Mouse (Mus musculus) midbrain, embryonic 12.5 days (tissue): ENCODE measurements at regions not wholly inside any gene's neighbourhood (a gene's known extent, or its start where the extent isn't known, plus 50 kb on each side); places are given as distances from the start of the nearest gene placed in this dataset.

ENCODE experiments used
- ATAC-seq: fragments of 200-750 bp; cut with Nextera tagmentation; 2 replicates; pipeline ENCODE4 v1.8.0; 2017; ENCODE audit warnings: low read depth, moderate TSS enrichment, moderate library complexity; ENCODE audit not compliant: low FRiP score
- H3K27ac ChIP-seq: fragments of 300-500 bp; sonication (generic); replicated peaks from 2 replicates; pipeline ENCODE4 v1.5.1; 2016; ENCODE audit warnings: mild to moderate bottlenecking
- H3K27me3 ChIP-seq: fragments of 300-500 bp; sonication (generic); 2 replicates; pipeline ENCODE4 v1.6.1; 2016; ENCODE audit warnings: mild to moderate bottlenecking
- H3K36me3 ChIP-seq: fragments of 300-500 bp; sonication (generic); 2 replicates; pipeline ENCODE4 v1.6.1; 2016
- H3K4me1 ChIP-seq: fragments of 300-500 bp; sonication (generic); 2 replicates; pipeline ENCODE4 v1.6.1; 2016
- H3K4me2 ChIP-seq: fragments of 300-500 bp; sonication (generic); replicated peaks from 2 replicates; pipeline ENCODE4 v1.6.1; 2016; ENCODE audit warnings: mild to moderate bottlenecking, moderate library complexity
- H3K4me3 ChIP-seq: fragments of 300-500 bp; sonication (generic); 2 replicates; pipeline ENCODE4 v1.5.1; 2016; ENCODE audit warnings: mild to moderate bottlenecking
- H3K9ac ChIP-seq: fragments of 300-500 bp; sonication (generic); replicated peaks from 2 replicates; pipeline ENCODE4 v1.6.1; 2016; ENCODE audit warnings: mild to moderate bottlenecking, moderate library complexity
- H3K9me3 ChIP-seq: fragments of 300-500 bp; sonication (generic); 2 replicates; pipeline ENCODE4 v1.6.1; 2016; ENCODE audit warnings: mild to moderate bottlenecking
- WGBS: fragments of 180-500 bp; shearing (Covaris S2); methylation state at CpG from one replicate; pipeline ENCODE4 v1.1.7; 2016; 5-methylcytosine and 5-hydroxymethylcytosine counted together

- Histone ChIP-seq H3K27ac (no peak overlapping the region), H3K9ac (peak overlapping the region; percentile 44; the same call in 1 of the 2 replicates), H3K4me2 (peak overlapping the region; percentile 65), H3K27me3 (peaks cover 31% of the 10 kb centered on the region), H3K36me3 (no peaks in the 10 kb centered on the region), H3K4me1 (no peaks in the 10 kb centered on the region), H3K4me3 (peak overlapping the region; percentile 47), H3K9me3 (no peaks in the 10 kb centered on the region)
- 1% methylated on average over 40 of the region's 40 CpGs for WGBS
- peak; percentile 81 for ATAC-seq
Observed at GRCm38 (mm10) chr4:89524260-89525200, 154.7 kb upstream of the Dmrta1 start.

GRCm38 (mm10) chr4:89523423-89524259 is 155.6 kb upstream of the Dmrta1 start:
- WGBS: 10% methylated on average over 10 of the region's 10 CpGs
- ATAC-seq: 0 out of 2 replicates have a peak, but pooled peaks have one; percentile 13
- Histone ChIP-seq H3K36me3 (no peaks in the 10 kb centered on the region), H3K4me1 (no peaks in the 10 kb centered on the region), H3K9ac (no peak overlapping the region), H3K9me3 (no peaks in the 10 kb centered on the region), H3K27ac (no peak overlapping the region), H3K4me2 (peak overlapping the region; percentile 65), H3K4me3 (peak overlapping the region; percentile 47), H3K27me3 (peaks cover 31% of the 10 kb centered on the region)

GRCm38 (mm10) chr4:89518027-89518426 is 161.2 kb upstream of the Dmrta1 start:
- no peak overlapping the region for H3K27ac ChIP-seq
- no peak overlapping the region for H3K4me2 ChIP-seq
- no peak overlapping the region for H3K9ac ChIP-seq
- ATAC-seq: no peak
- WGBS: 88% methylated on average over 3 of the region's 3 CpGs
- peaks cover 8% of the 10 kb centered on the region for H3K27me3 ChIP-seq
- no peaks in the 10 kb centered on the region for H3K36me3 ChIP-seq
- H3K9me3 ChIP-seq: no peaks in the 10 kb centered on the region
- no peak overlapping the region for H3K4me3 ChIP-seq
- no peaks in the 10 kb centered on the region for H3K4me1 ChIP-seq

- H3K4me2 ChIP-seq: no peak overlapping the region
Observed at GRCm38 (mm10) chr4:89515823-89516411, 163.3 kb upstream of the Dmrta1 start.

GRCm38 (mm10) chr4:89514981-89515380 is 164.3 kb upstream of the Dmrta1 start:
- no peak overlapping the region for H3K27ac ChIP-seq
- H3K36me3 ChIP-seq: no peaks in the 10 kb centered on the region
- H3K9me3 ChIP-seq: no peaks in the 10 kb centered on the region
- WGBS: 87% methylated on average over 7 of the region's 7 CpGs
- no peak overlapping the region for H3K4me2 ChIP-seq
- no peak overlapping the region for H3K9ac ChIP-seq
- H3K4me3 ChIP-seq: no peak overlapping the region
- no peak for ATAC-seq
- H3K27me3 ChIP-seq: no peaks in the 10 kb centered on the region
- no peaks in the 10 kb centered on the region for H3K4me1 ChIP-seq

More at GRCm38 (mm10) chr4:89515823-89516411, 163.3 kb upstream of the Dmrta1 start:
- WGBS: 52% methylated on average over 7 of the region's 7 CpGs
- H3K9ac ChIP-seq: no peak overlapping the region
- H3K9me3 ChIP-seq: no peaks in the 10 kb centered on the region
- H3K4me3 ChIP-seq: no peak overlapping the region
- no peak overlapping the region for H3K27ac ChIP-seq
- no peaks in the 10 kb centered on the region for H3K36me3 ChIP-seq
- H3K27me3 ChIP-seq: no peaks in the 10 kb centered on the region
- no peaks in the 10 kb centered on the region for H3K4me1 ChIP-seq
- no peak for ATAC-seq

GRCm38 (mm10) chr4:89510593-89510992 is 168.6 kb upstream of the Dmrta1 start:
- 93% methylated on average over 5 of the region's 5 CpGs for WGBS
- Histone ChIP-seq H3K27me3 (no peaks in the 10 kb centered on the region), H3K9ac (no peak overlapping the region), H3K4me1 (peaks cover 3% of the 10 kb centered on the region), H3K9me3 (no peaks in the 10 kb centered on the region), H3K27ac (no peak overlapping the region), H3K36me3 (no peaks in the 10 kb centered on the region), H3K4me2 (no peak overlapping the region), H3K4me3 (no peak overlapping the region)
- no peak for ATAC-seq

- Histone ChIP-seq H3K9me3 (no peaks in the 10 kb centered on the region), H3K4me2 (no peak overlapping the region), H3K27ac (no peak overlapping the region), H3K4me3 (no peak overlapping the region), H3K36me3 (no peaks in the 10 kb centered on the region), H3K27me3 (no peaks in the 10 kb centered on the region), H3K4me1 (peaks cover 7% of the 10 kb centered on the region), H3K9ac (no peak overlapping the region)
- ATAC-seq: no peak
- WGBS: 84% methylated on average over 13 of the region's 13 CpGs
Observed at GRCm38 (mm10) chr4:89509655-89510391, 169.4 kb upstream of the Dmrta1 start.

GRCm38 (mm10) chr4:89508103-89508763 is 171.0 kb upstream of the Dmrta1 start:
- Histone ChIP-seq H3K4me3 (no peak overlapping the region), H3K4me1 (peaks cover 7% of the 10 kb centered on the region), H3K9ac (no peak overlapping the region), H3K4me2 (no peak overlapping the region), H3K9me3 (no peaks in the 10 kb centered on the region), H3K27me3 (no peaks in the 10 kb centered on the region), H3K27ac (no peak overlapping the region), H3K36me3 (no peaks in the 10 kb centered on the region)
- 37% methylated on average over 6 of the region's 6 CpGs for WGBS
- ATAC-seq: no peak

GRCm38 (mm10) chr4:89505368-89505819 is 173.8 kb upstream of the Dmrta1 start:
- H3K4me3 ChIP-seq: no peak overlapping the region
- peaks cover 7% of the 10 kb centered on the region for H3K4me1 ChIP-seq
- no peak overlapping the region for H3K27ac ChIP-seq
- H3K4me2 ChIP-seq: no peak overlapping the region
- H3K27me3 ChIP-seq: no peaks in the 10 kb centered on the region
- H3K9ac ChIP-seq: no peak overlapping the region
- no peaks in the 10 kb centered on the region for H3K9me3 ChIP-seq
- 0 out of 2 replicates have a peak, but pooled peaks have one; percentile 16 for ATAC-seq
- H3K36me3 ChIP-seq: no peaks in the 10 kb centered on the region
- WGBS: 19% methylated on average over 6 of the region's 6 CpGs

- Histone ChIP-seq H3K4me3 (no peak overlapping the region), H3K4me1 (peaks cover under 1% of the 10 kb centered on the region; the same call in 1 of the 2 replicates), H3K27ac (no peak overlapping the region), H3K9ac (no peak overlapping the region), H3K4me2 (no peak overlapping the region), H3K27me3 (no peaks in the 10 kb centered on the region), H3K9me3 (no peaks in the 10 kb centered on the region), H3K36me3 (no peaks in the 10 kb centered on the region)
- WGBS: 70% methylated on average over 4 of the region's 4 CpGs
- no peak for ATAC-seq
Observed at GRCm38 (mm10) chr4:89500232-89500631, 179.0 kb upstream of the Dmrta1 start.

- H3K4me2 ChIP-seq: no peak overlapping the region
- no peak for ATAC-seq
- H3K4me1 ChIP-seq: no peaks in the 10 kb centered on the region
- H3K27ac ChIP-seq: no peak overlapping the region
- 90% methylated on average over 8 of the region's 8 CpGs for WGBS
- no peaks in the 10 kb centered on the region for H3K36me3 ChIP-seq
- H3K4me3 ChIP-seq: no peak overlapping the region
- H3K9me3 ChIP-seq: no peaks in the 10 kb centered on the region
- no peaks in the 10 kb centered on the region for H3K27me3 ChIP-seq
- H3K9ac ChIP-seq: no peak overlapping the region
Observed at GRCm38 (mm10) chr4:89490947-89491346, 180.1 kb upstream of the Cdkn2b start.
